Mouse (Mus musculus) lung, postnatal 0 days (tissue): ENCODE data around the gene Tbx15.

Experiments used
- CTCF ChIP-seq: IDR thresholded peaks from 2 replicates; pipeline ENCODE4 v1.5.1; 2016; ENCODE audit warnings: antibody characterized with exemption, mild to moderate bottlenecking
- EP300 ChIP-seq: IDR thresholded peaks from 2 replicates; pipeline ENCODE4 v1.6.1; 2016; ENCODE audit warnings: antibody characterized with exemption, mild to moderate bottlenecking, control low read depth

- TF ChIP-seq CTCF (no peak), EP300 (no peak)
Measured at GRCm38 (mm10) chr3:99211105-99211698, 29.0 kb upstream of the Tbx15 start.
